Mouse (Mus musculus): ENCODE data around the gene Gm1043.

DNA sequence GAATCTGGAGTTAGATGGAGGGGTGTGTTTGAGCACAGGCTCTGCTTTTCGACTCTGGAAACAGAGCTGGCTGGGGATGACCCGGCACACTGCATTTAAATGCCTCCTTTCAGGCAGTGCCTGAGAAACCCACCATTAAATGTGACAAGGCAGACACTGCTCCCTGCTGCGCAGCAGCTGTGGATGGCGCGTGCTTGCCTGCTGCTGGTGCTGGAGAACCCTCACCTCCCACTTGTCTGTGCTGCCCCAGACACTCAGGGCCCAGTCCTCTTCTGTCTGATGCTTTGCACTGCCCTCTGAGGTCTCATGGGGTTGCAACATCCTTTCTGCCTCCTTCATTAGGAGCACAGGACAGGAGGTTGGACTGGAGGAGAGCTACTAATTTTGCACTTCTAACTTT, 176.6 kb downstream of the Gm1043 start:
- no peak for TF ChIP-seq CTCF (IDR thresholded peaks at IDR 0.05; ENCODE audit: borderline replicate concordance, control insufficient read depth, extremely low read depth, insufficient read depth, low read length, poor library complexity)
- TF ChIP-seq POLR2A (IDR thresholded peaks at IDR 0.05; ENCODE audit: control insufficient read depth, extremely low read depth, insufficient read depth, low read length, poor library complexity), result no peak

All from thymus, adult 2 months (tissue).